Mouse (Mus musculus) spleen, postnatal 4 days (tissue): ENCODE measurements at regions not wholly inside any gene's neighbourhood (a gene's known extent, or its start where the extent isn't known, plus 50 kb on each side); places are given as distances from the start of the nearest gene placed in this dataset.

Source experiments
- DNase-seq, 2 experiments: peaks; one replicate each; pipeline ENCODE4 v3.0.0; 2022; ENCODE audit warnings: low spot score in 2 of 2

- no peak for DNase-seq
Measured at GRCm38 (mm10) chr3:40058281-40058680, 472.8 kb upstream of the Intu start.

- no peak for DNase-seq
Measured at GRCm38 (mm10) chr3:40058719-40059420, 472.2 kb upstream of the Intu start.

GRCm38 (mm10) chr3:40070137-40070667 is 460.9 kb upstream of the Intu start:
- DNase-seq: no peak

GRCm38 (mm10) chr3:40076824-40077223 is 454.3 kb upstream of the Intu start:
- no peak for DNase-seq

GRCm38 (mm10) chr3:40085116-40085515 is 446.0 kb upstream of the Intu start:
- no peak for DNase-seq

- no peak for DNase-seq
Measured at GRCm38 (mm10) chr3:40091773-40092343, 439.2 kb upstream of the Intu start.

- no peak for DNase-seq
Measured at GRCm38 (mm10) chr3:40092765-40093368, 438.2 kb upstream of the Intu start.

GRCm38 (mm10) chr3:40094040-40094439 is 437.0 kb upstream of the Intu start:
- DNase-seq: no peak

GRCm38 (mm10) chr3:40094701-40095100 is 436.4 kb upstream of the Intu start:
- DNase-seq: no peak

- DNase-seq: no peak
Measured at GRCm38 (mm10) chr3:40102698-40103097, 428.4 kb upstream of the Intu start.

GRCm38 (mm10) chr3:40114811-40115210 is 416.3 kb upstream of the Intu start:
- no peak for DNase-seq

GRCm38 (mm10) chr3:40118551-40118950 is 412.5 kb upstream of the Intu start:
- DNase-seq: no peak

- DNase-seq: no peak
Measured at GRCm38 (mm10) chr3:40119462-40119861, 411.6 kb upstream of the Intu start.

- DNase-seq: no peak
Measured at GRCm38 (mm10) chr3:40120298-40120875, 410.7 kb upstream of the Intu start.

- no peak for DNase-seq
Measured at GRCm38 (mm10) chr3:40123558-40124236, 407.4 kb upstream of the Intu start.

GRCm38 (mm10) chr3:40126903-40127302 is 404.2 kb upstream of the Intu start:
- DNase-seq: no peak

GRCm38 (mm10) chr3:40130858-40131584 is 400.1 kb upstream of the Intu start:
- no peak for DNase-seq

GRCm38 (mm10) chr3:40138671-40139070 is 392.4 kb upstream of the Intu start:
- no peak for DNase-seq

- DNase-seq: no peak
Measured at GRCm38 (mm10) chr3:40142229-40142628, 388.9 kb upstream of the Intu start.

GRCm38 (mm10) chr3:40158631-40159030 is 372.5 kb upstream of the Intu start:
- no peak for DNase-seq

GRCm38 (mm10) chr3:40159591-40160145 is 371.4 kb upstream of the Intu start:
- DNase-seq: no peak
